Mouse (Mus musculus): ENCODE results near the gene Ncapg2.

GRCm38 (mm10) chr12:116396072-116396695, 9.0 kb upstream of the Ncapg2 start:
- TF ChIP-seq POLR2A (IDR thresholded peaks at IDR 0.05; ENCODE audit: low read depth, low read length) (no peak), CTCF (IDR thresholded peaks at IDR 0.05; ENCODE audit: extremely low read depth, insufficient read depth, insufficient read length, insufficient replicate concordance) (no peak)
